ENCODE assay signal across 12 mouse cellular contexts in genomic region chr16:61041140-61041586, GRCm38 (mm10).
DNase-seq lines count a peak whose midpoint lies in the region; ATAC-seq and TF ChIP-seq lines count a peak whose summit lies in the region.
"Had no signal": no experiment of that assay in that cellular context is flagged by ENCODE, and none has a peak within 500 bp of the region (broad histone marks: within the 10 kb centered on the region; RNA-seq: fewer than 3 reads in every experiment).

No protein-coding gene starts in this region.

- WGBS in lung, postnatal 0 days, result 37% methylated on average over 7 of the region's 7 CpGs
- 52% methylated on average over 7 of the region's 7 CpGs for WGBS in embryonic facial prominence, embryonic 12.5 days
- WGBS in kidney, embryonic 16.5 days, result 52% methylated on average over 7 of the region's 7 CpGs

- peak; percentile 9 for DNase-seq in embryo, embryonic 11 days
- DNase-seq in embryo, embryonic 9.5 days (ENCODE audit: extremely low spot score), result no peak
- DNase-seq in lung, postnatal 0 days (ENCODE audit: low spot score), result peak; percentile 19
- no peak for DNase-seq in lung, postnatal 25 days (ENCODE audit: low spot score)
- DNase-seq in retina, adult 2 months (ENCODE audit: low read depth, low spot score), result peak; percentile 13

- H3K9ac ChIP-seq in lung, postnatal 0 days (replicated peaks; ENCODE audit: low read depth), result no peak overlapping the region
- H3K9ac ChIP-seq in embryonic facial prominence, embryonic 12.5 days, result no peak overlapping the region
- no peak overlapping the region for H3K9ac ChIP-seq in kidney, embryonic 16.5 days (replicated peaks; ENCODE audit: low read length)
- H3K9ac ChIP-seq: heart, embryonic 13.5 days; liver, embryonic 14.5 days had no signal

- H3K9me3 ChIP-seq in lung, postnatal 0 days (ENCODE audit: low read length), result no peaks in the 10 kb centered on the region
- H3K9me3 ChIP-seq in embryonic facial prominence, embryonic 12.5 days, result no peaks in the 10 kb centered on the region
- no peaks in the 10 kb centered on the region for H3K9me3 ChIP-seq in kidney, embryonic 16.5 days (ENCODE audit: low read length)
- H3K9me3 ChIP-seq: heart, embryonic 13.5 days had no signal

- no peak for TF ChIP-seq CTCF in lung, postnatal 0 days (IDR thresholded peaks at IDR 0.05)

- no peaks in the 10 kb centered on the region for H3K4me1 ChIP-seq in lung, postnatal 0 days (ENCODE audit: insufficient read depth, low read depth, low read length)
- H3K4me1 ChIP-seq in embryonic facial prominence, embryonic 12.5 days, result no peaks in the 10 kb centered on the region
- no peaks in the 10 kb centered on the region for H3K4me1 ChIP-seq in kidney, embryonic 16.5 days (ENCODE audit: insufficient read depth, low read length)
- H3K4me1 ChIP-seq: heart, embryonic 13.5 days had no signal

- no peak overlapping the region for H3K4me2 ChIP-seq in lung, postnatal 0 days (replicated peaks; ENCODE audit: low read depth, low read length)
- no peak overlapping the region for H3K4me2 ChIP-seq in embryonic facial prominence, embryonic 12.5 days (replicated peaks)
- H3K4me2 ChIP-seq in kidney, embryonic 16.5 days (replicated peaks; ENCODE audit: low read depth, low read length), result no peak overlapping the region
- H3K4me2 ChIP-seq: heart, embryonic 13.5 days had no signal

- H3K27ac ChIP-seq in lung, postnatal 0 days (ENCODE audit: low read length), result no peak overlapping the region
- H3K27ac ChIP-seq in embryonic facial prominence, embryonic 12.5 days, result no peak overlapping the region
- H3K27ac ChIP-seq in kidney, embryonic 16.5 days (ENCODE audit: low read length), result no peak overlapping the region
- H3K27ac ChIP-seq: heart, embryonic 13.5 days; liver, embryonic 14.5 days had no signal

- no peaks in the 10 kb centered on the region for H3K36me3 ChIP-seq in lung, postnatal 0 days (ENCODE audit: insufficient read depth, low read length)
- H3K36me3 ChIP-seq in embryonic facial prominence, embryonic 12.5 days, result no peaks in the 10 kb centered on the region
- H3K36me3 ChIP-seq in kidney, embryonic 16.5 days (ENCODE audit: insufficient read depth, low read length), result no peaks in the 10 kb centered on the region
- H3K36me3 ChIP-seq: heart, embryonic 13.5 days had no signal

- no peak overlapping the region for H3K4me3 ChIP-seq in lung, postnatal 0 days (ENCODE audit: low read depth, low read length)
- no peak overlapping the region for H3K4me3 ChIP-seq in embryonic facial prominence, embryonic 12.5 days
- no peak overlapping the region for H3K4me3 ChIP-seq in kidney, embryonic 16.5 days (ENCODE audit: low read length)
- H3K4me3 ChIP-seq: erythroblast, embryonic 14.5 days; heart, embryonic 13.5 days had no signal

- ATAC-seq in lung, postnatal 0 days, result no peak
- ATAC-seq in embryonic facial prominence, embryonic 12.5 days (ENCODE audit: insufficient number of reproducible peaks, insufficient read depth, low FRiP score, low TSS enrichment), result 0 out of 2 replicates have a peak, but pooled peaks have one; percentile 22
- no peak for ATAC-seq in frontal cortex, adult (ENCODE audit: low TSS enrichment)
- ATAC-seq in kidney, embryonic 16.5 days (ENCODE audit: low FRiP score, low TSS enrichment), result no peak
- ATAC-seq: activated CD4-positive, CD25-positive, alpha-beta regulatory T cell, adult 4 months had no signal

- no peaks in the 10 kb centered on the region for H3K27me3 ChIP-seq in lung, postnatal 0 days (replicated peaks; ENCODE audit: insufficient read depth, low read length)
- no peaks in the 10 kb centered on the region for H3K27me3 ChIP-seq in embryonic facial prominence, embryonic 12.5 days
- no peaks in the 10 kb centered on the region for H3K27me3 ChIP-seq in kidney, embryonic 16.5 days (ENCODE audit: insufficient read depth, low read length)
- H3K27me3 ChIP-seq: heart, embryonic 13.5 days had no signal

- no peak for TF ChIP-seq EP300 in lung, postnatal 0 days (IDR thresholded peaks at IDR 0.05)

Comparison
In these comparisons a context has a peak if more than half of its experiments do, and no peak if none do; other contexts are left out.
1. DNase-seq: peak in embryo, embryonic 11 days (single experiment), lung, postnatal 0 days (single experiment) and retina, adult 2 months (single experiment); none in embryo, embryonic 9.5 days (single experiment) and lung, postnatal 25 days (single experiment).